Mouse (Mus musculus): ENCODE data around the gene Insc. TPM values are rescaled to one million over a fixed set of nuclear protein-coding genes. Genes with fewer than 3 reads are reported as not detected.

The Insc gene
- total RNA-seq, 2 experiments from 2014 or later: not detected

DNA sequence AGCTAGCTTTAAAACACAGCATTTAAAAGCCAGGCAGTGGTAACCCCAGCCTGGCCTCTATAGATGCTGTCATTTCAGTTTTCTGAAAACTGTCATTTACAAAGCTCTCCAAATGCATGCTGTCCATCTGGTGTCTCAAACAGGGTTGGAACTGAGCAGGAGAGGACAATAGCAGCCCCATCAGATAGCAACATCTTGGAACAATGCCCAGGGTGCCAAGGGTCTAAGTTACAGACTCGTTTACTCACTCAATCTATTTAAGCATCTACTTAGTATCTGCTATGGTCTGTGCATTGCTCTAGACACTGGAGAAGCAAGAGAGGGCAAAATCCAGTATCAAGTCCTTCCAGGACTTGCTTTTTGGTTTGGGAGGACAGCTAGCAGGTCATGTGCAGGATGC is 10.7 kb downstream of the Insc start:
- no peak for ATAC-seq (replicated peaks; ENCODE audit: low FRiP score, poor library complexity, severe bottlenecking)

GRCm38 (mm10) chr7:114754626-114755025 is 11.1 kb downstream of the Insc start:
- ATAC-seq (replicated peaks; ENCODE audit: low FRiP score, poor library complexity, severe bottlenecking): no peak

DNA sequence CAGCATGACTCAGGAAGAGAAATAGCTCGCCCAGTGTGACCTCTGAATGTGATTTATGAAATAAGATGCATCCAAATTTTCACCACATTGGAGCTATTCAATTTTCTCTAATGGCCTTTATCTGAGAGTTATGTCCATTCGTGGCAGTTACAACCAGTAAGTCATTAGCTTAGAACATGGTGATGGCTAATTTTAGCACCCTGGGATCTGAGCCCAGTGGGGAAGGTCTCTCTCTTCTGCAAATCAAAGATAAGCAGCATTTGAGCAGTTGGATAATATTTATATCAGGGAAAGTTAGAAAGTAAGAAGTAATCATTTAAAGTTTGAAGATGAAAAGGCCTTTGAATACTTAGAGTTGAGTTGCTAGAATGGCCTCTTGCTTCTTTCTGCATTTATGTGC is 19.2 kb downstream of the Insc start:
- peak; percentile 46; the same call in 1 of the 2 replicates for ATAC-seq (replicated peaks; ENCODE audit: low FRiP score, poor library complexity, severe bottlenecking)

- ATAC-seq (replicated peaks; ENCODE audit: low FRiP score, poor library complexity, severe bottlenecking): no peak
These were observed 21.8 kb downstream of the Insc start for GRCm38 (mm10) chr7:114765273-114765672.

DNA sequence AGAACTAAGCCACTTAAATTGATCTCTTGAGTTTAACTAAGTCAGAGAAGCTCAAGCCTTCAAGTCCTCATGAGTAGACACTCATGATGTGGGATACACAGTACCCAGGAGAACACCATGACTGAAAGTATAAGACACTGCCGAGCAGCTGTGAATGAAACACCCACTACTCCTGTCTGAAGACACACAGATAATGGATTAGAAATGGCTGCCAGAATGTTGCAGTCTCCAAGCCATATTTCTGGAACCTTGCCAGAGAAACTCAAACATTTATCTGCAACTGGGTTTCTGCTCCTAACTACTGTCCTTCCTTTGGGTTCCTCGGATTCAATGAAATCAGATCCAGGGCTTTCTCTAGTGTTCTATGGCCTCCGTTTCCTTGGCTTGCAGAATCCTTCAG is 23.0 kb downstream of the Insc start:
- ATAC-seq (replicated peaks; ENCODE audit: low FRiP score, poor library complexity, severe bottlenecking): no peak

GRCm38 (mm10) chr7:114768516-114768915 is 25.0 kb downstream of the Insc start:
- ATAC-seq (replicated peaks; ENCODE audit: low FRiP score, poor library complexity, severe bottlenecking): no peak

DNA sequence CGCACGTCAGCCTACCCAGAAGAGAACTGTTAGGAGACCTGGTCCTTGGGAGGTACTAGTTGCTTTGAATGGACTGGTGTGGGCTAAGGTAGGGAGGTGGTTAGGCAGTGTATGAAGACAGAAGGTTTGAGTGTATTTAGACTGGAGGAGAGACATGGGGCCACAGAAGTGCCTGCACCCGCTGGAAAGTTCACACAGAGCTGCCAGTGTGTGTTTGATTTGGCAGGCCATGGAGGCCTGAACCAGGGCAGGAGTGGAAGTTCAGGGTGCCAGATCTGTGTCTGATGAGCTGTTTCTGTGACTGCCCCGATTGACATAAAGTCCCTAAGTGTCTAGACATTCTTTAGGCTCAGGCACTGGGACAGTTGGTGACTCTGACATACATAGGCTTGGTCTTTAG is 25.5 kb downstream of the Insc start:
- 0 out of 2 replicates have a peak, but pooled peaks have one; percentile 44 for ATAC-seq (replicated peaks; ENCODE audit: low FRiP score, poor library complexity, severe bottlenecking)

- no peak for ATAC-seq (replicated peaks; ENCODE audit: low FRiP score, poor library complexity, severe bottlenecking)
These were observed 27.1 kb downstream of the Insc start for GRCm38 (mm10) chr7:114770586-114770985.

DNA sequence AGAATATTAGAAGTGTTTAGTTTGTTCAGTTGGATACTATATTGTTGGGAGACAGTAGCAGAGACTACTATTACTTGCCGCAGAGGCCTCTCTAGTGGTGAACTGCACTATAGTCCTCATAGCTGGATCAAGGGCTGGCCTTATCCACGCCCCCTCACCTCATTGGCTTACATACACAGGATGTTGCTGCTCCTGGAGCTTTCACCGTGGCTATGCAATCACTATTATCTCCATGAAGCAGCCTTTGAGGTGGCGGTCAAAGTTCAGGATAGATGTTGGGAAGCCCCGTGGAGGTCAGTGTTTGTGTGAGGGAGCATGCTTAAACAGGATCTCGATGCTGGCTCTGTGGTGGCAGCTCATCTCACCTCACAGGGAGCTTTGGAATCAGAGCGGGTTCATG is 28.3 kb downstream of the Insc start:
- no peak for ATAC-seq (replicated peaks; ENCODE audit: low FRiP score, poor library complexity, severe bottlenecking)

GRCm38 (mm10) chr7:114773781-114774180 is 30.3 kb downstream of the Insc start:
- ATAC-seq (replicated peaks; ENCODE audit: low FRiP score, poor library complexity, severe bottlenecking): no peak

DNA sequence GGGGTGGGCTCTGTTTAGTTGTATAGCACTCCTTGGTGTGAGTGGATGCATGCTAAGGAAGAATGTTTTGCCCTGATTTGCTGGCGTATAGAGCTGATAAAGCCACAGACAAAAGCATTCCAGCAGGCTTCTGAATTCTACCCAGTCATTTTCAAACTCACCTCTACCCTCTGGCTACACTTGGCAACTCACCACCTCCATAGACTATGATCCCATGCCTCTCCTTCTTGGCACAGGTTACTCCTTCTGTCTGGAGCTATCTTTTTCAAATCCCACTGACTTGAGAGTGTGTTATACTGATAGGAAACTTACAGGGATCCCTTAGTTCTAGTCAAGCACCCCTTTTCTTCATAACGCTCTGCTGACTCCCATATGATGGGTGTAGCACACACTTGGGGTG is 32.4 kb downstream of the Insc start:
- no peak for ATAC-seq (replicated peaks; ENCODE audit: low FRiP score, poor library complexity, severe bottlenecking)

DNA sequence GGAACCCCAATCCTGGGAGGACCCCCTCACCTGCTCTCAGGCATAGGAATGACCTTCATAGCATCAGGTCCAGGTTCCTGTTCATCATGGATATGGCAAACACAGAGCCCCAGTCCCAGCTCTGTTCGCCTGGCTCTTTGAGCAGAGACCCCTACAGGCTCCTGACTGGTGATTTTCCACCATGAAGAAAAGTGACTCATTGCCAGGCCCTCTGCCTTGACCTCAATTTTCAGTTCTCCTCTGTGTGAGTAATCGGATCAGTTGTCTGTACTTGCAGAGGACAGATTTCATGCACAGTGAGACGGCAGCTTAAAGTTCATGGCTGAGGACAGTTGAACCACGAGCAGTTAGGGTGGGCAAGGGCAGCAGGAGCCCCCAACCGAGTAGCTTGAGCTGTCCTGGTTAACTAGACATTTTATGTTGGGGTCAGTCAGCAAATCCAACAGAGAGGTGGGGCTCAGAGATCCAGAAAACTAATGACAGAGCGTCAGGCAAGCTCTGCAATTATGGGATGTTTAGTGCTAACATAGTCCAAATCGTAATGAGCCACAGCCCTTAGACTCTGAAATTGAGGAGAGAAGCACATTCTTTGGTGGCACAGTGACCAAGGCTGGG is 34.8 kb downstream of the Insc start:
- ATAC-seq (replicated peaks; ENCODE audit: low FRiP score, poor library complexity, severe bottlenecking): no peak

- ATAC-seq (replicated peaks; ENCODE audit: low FRiP score, poor library complexity, severe bottlenecking): no peak
These were observed 35.7 kb downstream of the Insc start for GRCm38 (mm10) chr7:114779056-114779660.

GRCm38 (mm10) chr7:114783291-114783690 is 39.8 kb downstream of the Insc start:
- no peak for ATAC-seq (replicated peaks; ENCODE audit: low FRiP score, poor library complexity, severe bottlenecking)

DNA sequence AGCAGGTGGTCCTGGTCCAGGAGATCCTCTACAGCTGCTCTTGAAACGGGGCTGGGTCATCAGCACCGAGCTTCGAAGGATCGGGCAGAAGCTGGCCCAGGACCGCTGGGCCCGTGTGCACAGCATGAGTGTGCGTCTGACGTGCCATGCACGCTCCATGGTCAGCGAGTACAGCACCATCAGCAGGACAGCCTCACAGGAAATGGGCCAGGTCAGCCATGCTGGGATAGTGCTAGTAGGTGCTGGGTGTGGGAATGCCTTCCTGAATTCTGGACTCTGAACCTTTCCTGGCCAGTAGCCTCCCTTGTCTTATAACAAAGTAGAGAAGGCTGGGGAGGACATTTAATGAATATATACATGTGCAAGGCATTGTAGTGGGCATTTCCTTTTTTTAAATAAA is 47.6 kb downstream of the Insc start:
- no peak for ATAC-seq (replicated peaks; ENCODE audit: low FRiP score, poor library complexity, severe bottlenecking)

GRCm38 (mm10) chr7:114792026-114792425 is 48.5 kb downstream of the Insc start:
- ATAC-seq (replicated peaks; ENCODE audit: low FRiP score, poor library complexity, severe bottlenecking): no peak

GRCm38 (mm10) chr7:114794400-114794799 is 50.9 kb downstream of the Insc start:
- ATAC-seq (replicated peaks; ENCODE audit: low FRiP score, poor library complexity, severe bottlenecking): no peak

DNA sequence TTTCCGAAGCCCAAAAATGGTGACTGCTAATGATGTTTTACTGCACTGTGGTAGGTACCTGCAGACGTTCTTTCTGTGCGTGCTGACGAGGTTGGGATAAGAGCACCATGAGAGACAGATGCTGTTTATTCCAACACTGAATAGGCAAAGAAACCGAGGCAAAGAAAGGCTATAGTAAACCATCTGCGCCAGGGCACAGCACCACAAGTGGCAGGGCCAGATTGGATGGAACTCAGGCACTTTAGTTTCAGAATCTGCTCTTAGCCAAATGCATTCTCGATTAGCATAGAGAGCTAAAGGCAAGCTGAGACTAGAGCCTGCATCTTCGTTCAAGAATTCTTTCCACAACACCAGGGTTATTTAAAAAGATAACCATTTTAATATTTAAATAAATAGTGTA is 59.1 kb downstream of the Insc start:
- no peak for ATAC-seq (replicated peaks; ENCODE audit: low FRiP score, poor library complexity, severe bottlenecking)

DNA sequence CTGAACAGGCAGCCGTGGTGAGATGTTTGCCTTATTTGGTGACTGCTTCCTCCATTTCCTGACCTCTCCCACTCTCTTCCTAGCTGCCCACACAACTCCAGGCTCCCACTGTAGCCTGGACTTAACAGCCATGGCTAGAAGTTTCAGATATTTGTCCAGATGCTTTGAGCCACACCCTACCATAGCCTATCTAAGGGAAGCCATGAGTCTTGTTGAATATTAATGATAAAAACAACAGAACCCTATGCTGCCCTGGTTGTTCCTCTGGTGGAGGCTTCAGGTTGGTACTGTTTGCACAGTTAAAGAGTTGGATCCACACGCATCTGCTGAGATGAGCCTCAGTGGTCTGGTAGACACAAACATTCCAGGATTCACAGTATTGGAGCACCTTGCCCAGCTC is 61.8 kb downstream of the Insc start:
- ATAC-seq (replicated peaks; ENCODE audit: low FRiP score, poor library complexity, severe bottlenecking): peak; percentile 59; the same call in 1 of the 2 replicates

GRCm38 (mm10) chr7:114807343-114807742 is 63.8 kb downstream of the Insc start:
- ATAC-seq (replicated peaks; ENCODE audit: low FRiP score, poor library complexity, severe bottlenecking): no peak

GRCm38 (mm10) chr7:114808341-114808740 is 64.8 kb downstream of the Insc start:
- no peak for ATAC-seq (replicated peaks; ENCODE audit: low FRiP score, poor library complexity, severe bottlenecking)

- ATAC-seq (replicated peaks; ENCODE audit: low FRiP score, poor library complexity, severe bottlenecking): peak; percentile 72
These were observed 73.9 kb downstream of the Insc start for GRCm38 (mm10) chr7:114817291-114817806.
